Mouse (Mus musculus) midbrain, postnatal 0 days (tissue): Measurements from ENCODE around the gene Vsx2. TPM values are rescaled to one million over a fixed set of nuclear protein-coding genes. Genes with fewer than 3 reads are reported as not detected.
"Not testable (repeated sequence)": the region's sequence is repeated elsewhere in the genome, so short reads cannot be mapped to it uniquely, and the experiment has no call there.

Experiments used
- ATAC-seq: fragments of 200-750 bp; cut with Nextera tagmentation; 2 replicates; pipeline ENCODE4 v1.8.0; 2017; ENCODE audit warnings: moderate number of reproducible peaks, mild to moderate bottlenecking, moderate TSS enrichment, moderate library complexity; ENCODE audit not compliant: low FRiP score
- DNase-seq: peaks from one replicate; pipeline ENCODE4 v3.0.0-alpha.2; 2015; ENCODE audit warnings: low spot score
- H3K27ac ChIP-seq: fragments of 300-500 bp; sonication (generic); 2 replicates; pipeline ENCODE4 v1.5.1; 2014; ENCODE audit warnings: low read depth, mild to moderate bottlenecking, low read length, mixed read lengths
- H3K27me3 ChIP-seq: fragments of 300-500 bp; sonication (generic); 2 replicates; pipeline ENCODE4 v1.6.1; 2014; ENCODE audit warnings: low read length, control low read depth, mixed read lengths; ENCODE audit not compliant: insufficient read depth
- H3K36me3 ChIP-seq: fragments of 300-500 bp; sonication (generic); 2 replicates; pipeline ENCODE4 v1.6.1; 2014; ENCODE audit warnings: low read length, control low read depth, mixed read lengths; ENCODE audit not compliant: insufficient read depth
- H3K4me1 ChIP-seq: fragments of 300-500 bp; sonication (generic); 2 replicates; pipeline ENCODE4 v1.6.1; 2014; ENCODE audit warnings: mild to moderate bottlenecking, control low read depth, antibody characterized with exemption, low read length, mixed read lengths; ENCODE audit not compliant: insufficient read depth
- H3K4me2 ChIP-seq: fragments of 300-500 bp; sonication (generic); 2 replicates; pipeline ENCODE4 v1.6.1; 2014; ENCODE audit warnings: low read depth, mild to moderate bottlenecking, low read length, mixed read lengths; ENCODE audit not compliant: poor library complexity, severe bottlenecking
- H3K4me3 ChIP-seq: fragments of 300-500 bp; sonication (generic); 2 replicates; pipeline ENCODE4 v1.5.1; 2014; ENCODE audit warnings: low read depth, mild to moderate bottlenecking, low read length, moderate library complexity
- H3K9ac ChIP-seq: fragments of 300-500 bp; sonication (generic); replicated peaks from 2 replicates; pipeline ENCODE4 v1.6.1; 2014; ENCODE audit warnings: mild to moderate bottlenecking, low read length, moderate library complexity, mixed read lengths; ENCODE audit not compliant: poor library complexity, severe bottlenecking
- H3K9me3 ChIP-seq: fragments of 300-500 bp; sonication (generic); 2 replicates; pipeline ENCODE4 v1.6.1; 2016; ENCODE audit warnings: low read length, control low read depth
- CTCF ChIP-seq: IDR thresholded peaks from 2 replicates; pipeline ENCODE4 v1.5.1; 2016; ENCODE audit warnings: antibody characterized with exemption, mild to moderate bottlenecking
- WGBS: fragments of 180-500 bp; shearing (Covaris S2); extraction: QIAGEN DNeasy Blood & Tissue Kit; methylation state at CpG from one replicate; pipeline ENCODE4 v1.1.7; 2014; 5-methylcytosine and 5-hydroxymethylcytosine counted together
- polyA plus RNA-seq: library from polyadenylated mRNA; unstranded; fragments of >200 nt; fragmentation: Nextera tagmentation; extraction: Ambion mirVana; gene quantifications from 2 replicates; pipeline ENCODE4 v1.2.1, GENCODE M21; 2015
- total RNA-seq: library from RNA; depleted of rRNA; stranded (reverse); fragments of >200 nt; gene quantifications from 2 replicates; pipeline ENCODE4 v1.2.3, GENCODE M21; 2014

The Vsx2 gene
- total and polyA plus RNA-seq, 2 experiments from 2014 or later: 0.83 to 3.0 TPM

DNA sequence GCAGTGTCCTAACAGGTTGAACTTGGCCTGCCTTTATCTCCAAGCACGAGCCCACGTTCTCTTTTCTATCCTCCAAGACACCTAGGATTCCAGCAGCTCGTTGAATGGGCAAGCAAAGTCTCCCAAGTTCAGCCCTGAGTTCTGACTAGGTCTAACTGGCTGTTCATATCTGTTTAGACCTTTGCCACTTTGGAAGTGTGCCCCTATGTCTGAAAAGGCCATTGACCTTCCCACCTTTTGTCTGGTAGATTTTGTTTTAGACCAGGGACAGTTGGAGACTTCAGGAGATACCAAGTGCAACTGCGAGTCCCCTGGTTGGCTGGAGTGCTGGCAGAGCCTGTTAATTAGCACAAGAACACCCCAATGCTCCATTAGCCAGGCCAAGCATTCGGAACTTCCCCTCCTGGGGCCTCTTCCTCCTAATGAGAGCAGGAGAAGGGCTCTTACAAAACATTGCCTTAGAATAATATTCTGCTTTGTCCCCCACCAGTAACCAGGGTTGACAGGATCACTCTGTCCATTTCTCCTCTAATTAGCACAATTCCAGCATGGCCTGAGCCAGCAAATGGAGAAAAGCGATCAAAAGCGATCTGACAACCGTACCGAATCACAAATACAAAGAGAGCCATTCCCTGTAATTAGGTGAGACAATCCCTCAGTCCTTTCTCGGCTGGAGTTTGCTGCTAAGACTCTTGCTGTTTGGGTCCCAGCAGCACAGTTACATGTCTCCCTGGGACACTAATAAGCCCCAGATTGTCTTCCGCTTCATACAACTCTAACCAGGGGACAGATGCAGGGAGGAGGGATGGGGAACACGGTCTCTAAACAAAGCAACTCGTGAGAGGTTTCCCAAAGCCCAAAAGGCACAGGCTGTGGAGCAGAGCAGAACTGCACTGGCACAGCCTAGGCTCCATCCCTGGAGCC, 37.4 kb upstream of the Vsx2 start:
- Histone ChIP-seq H3K4me2 (no peak overlapping the region), H3K9ac (no peak overlapping the region), H3K9me3 (no peaks in the 10 kb centered on the region), H3K27ac (peak overlapping the region; percentile 13; the same call in 1 of the 2 replicates), H3K4me1 (no peaks in the 10 kb centered on the region), H3K4me3 (no peak overlapping the region), H3K36me3 (0 out of 2 replicates have a peak, but pooled peaks cover 3% of the 10 kb centered on the region), H3K27me3 (no peaks in the 10 kb centered on the region)
- ATAC-seq: peak; percentile 84
- DNase-seq: peak; percentile 77
- 31% methylated on average over 13 of the region's 13 CpGs for WGBS
- no peak for TF ChIP-seq CTCF

DNA sequence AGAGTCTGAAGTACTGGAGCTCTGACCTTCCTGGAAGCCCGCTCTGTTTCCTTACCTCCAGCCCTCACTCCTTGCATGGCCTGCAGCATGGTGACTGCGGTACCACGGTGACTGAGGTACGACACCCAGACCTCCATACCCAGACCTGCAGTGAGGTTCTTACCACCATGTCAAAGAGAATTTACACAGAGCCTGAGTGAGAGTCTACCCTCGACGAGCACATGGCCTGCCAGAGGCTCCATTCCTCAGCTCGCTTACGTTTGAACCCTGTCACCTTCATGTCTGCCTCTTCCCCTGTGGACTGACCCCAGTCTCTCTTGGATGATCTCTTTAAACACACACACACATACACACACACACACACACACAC, 36.7 kb upstream of the Vsx2 start:
- ATAC-seq (no peak), DNase-seq (no peak)
- Histone ChIP-seq H3K4me2 (no peak overlapping the region), H3K4me3 (no peak overlapping the region), H3K27ac (peak overlapping the region; percentile 13; the same call in 1 of the 2 replicates), H3K27me3 (no peaks in the 10 kb centered on the region), H3K4me1 (no peaks in the 10 kb centered on the region), H3K36me3 (0 out of 2 replicates have a peak, but pooled peaks cover 3% of the 10 kb centered on the region), H3K9ac (no peak overlapping the region), H3K9me3 (no peaks in the 10 kb centered on the region)
- no peak for TF ChIP-seq CTCF
- WGBS: 34% methylated on average over 8 of the region's 8 CpGs

DNA sequence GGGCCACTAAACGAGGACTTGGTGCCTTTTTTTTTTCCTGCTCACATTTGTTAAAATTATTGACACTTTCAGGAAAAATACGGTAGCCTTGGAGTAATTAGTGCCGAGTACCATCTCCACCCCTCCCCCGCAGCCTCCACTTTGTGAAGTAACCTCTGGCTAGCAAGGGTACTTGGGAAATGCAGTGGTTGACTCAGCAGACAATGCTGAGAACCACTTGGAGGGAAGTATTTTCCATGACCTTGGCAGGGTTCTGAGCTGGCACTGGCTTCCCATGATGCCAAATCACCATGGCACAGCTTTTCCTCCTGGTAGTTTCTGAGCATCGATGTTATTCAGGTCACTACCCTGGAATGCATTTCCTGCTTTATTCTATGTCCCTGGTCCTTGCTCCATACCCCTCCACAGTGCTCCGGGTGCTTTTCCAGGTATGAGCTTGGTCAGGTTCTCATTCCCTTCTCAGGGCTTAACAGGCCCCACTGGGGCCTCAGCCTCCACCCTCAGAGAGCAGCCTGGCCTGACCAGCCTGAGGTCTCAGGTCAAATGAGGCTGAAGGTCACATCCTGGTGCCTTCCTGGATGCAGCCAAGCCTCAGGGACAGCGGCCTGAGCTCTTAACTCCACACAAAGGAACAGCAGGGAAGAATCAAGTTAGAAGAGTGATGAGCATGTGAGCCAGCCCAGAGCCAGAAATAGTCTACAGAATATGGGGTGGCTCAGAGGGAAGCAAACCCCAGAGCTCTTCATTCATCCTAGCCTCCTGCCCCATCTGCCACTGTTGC, 35.7 kb upstream of the Vsx2 start:
- Histone ChIP-seq H3K27ac (no peak overlapping the region), H3K9me3 (no peaks in the 10 kb centered on the region), H3K4me3 (no peak overlapping the region), H3K36me3 (0 out of 2 replicates have a peak, but pooled peaks cover 3% of the 10 kb centered on the region), H3K4me2 (no peak overlapping the region), H3K4me1 (no peaks in the 10 kb centered on the region), H3K27me3 (no peaks in the 10 kb centered on the region), H3K9ac (no peak overlapping the region)
- no peak for ATAC-seq
- no peak for DNase-seq
- WGBS: 72% methylated on average over 7 of the region's 7 CpGs
- TF ChIP-seq CTCF: no peak

DNA sequence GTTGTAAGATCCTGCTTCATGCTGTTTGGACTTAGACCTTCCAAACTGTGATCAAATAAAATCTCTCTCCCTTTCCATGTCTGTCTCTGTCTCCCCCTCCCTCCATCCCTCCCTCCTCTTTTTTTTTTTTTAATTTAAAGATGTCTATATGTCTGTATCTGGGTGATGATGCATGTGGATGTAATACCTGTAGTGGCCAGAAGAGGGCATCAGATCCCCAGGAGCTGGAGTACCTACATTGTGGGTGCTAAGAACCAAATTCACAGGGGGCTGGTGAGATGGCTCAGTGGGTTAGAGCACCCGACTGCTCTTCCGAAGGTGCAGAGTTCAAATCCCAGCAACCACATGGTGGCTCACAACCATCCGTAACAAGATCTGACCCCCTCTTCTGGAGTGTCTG, 30.0 kb upstream of the Vsx2 start:
- not testable (repeated sequence) for H3K9ac ChIP-seq, H3K27me3 ChIP-seq, H3K4me1 ChIP-seq, H3K4me2 ChIP-seq, H3K36me3 ChIP-seq, H3K4me3 ChIP-seq, H3K27ac ChIP-seq, ATAC-seq, H3K9me3 ChIP-seq, DNase-seq
- TF ChIP-seq CTCF: peak; percentile 56
- 71% methylated on average over 2 of the region's 3 CpGs for WGBS

DNA sequence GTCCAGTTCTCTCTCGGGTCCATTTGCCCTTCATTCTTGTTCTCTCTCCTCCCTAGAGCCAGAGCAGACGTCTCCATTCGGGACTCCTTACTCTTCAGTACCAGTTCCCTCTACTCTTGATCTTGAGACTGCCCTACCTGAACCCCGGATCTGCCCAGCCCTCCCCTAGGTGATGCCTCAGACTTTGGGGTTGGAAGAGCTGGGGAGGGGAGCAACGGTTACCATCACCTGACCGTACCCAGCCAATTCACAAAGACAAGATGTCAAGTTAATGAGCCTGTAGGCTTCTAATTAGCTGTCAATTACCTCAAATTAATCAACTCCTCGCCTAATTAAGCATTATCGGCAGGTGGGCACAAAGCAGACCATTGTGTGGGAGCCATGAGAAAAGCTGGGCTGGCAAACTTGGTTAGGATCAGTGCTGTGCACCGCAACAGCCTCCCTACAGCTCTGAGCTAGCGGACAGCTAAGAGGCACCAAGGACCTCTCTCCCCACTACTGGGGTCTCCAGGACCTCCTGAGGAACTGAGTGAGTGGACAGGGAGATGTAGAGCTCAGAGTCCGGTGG, 28.1 kb upstream of the Vsx2 start:
- Histone ChIP-seq H3K9ac (no peak overlapping the region), H3K36me3 (no peaks in the 10 kb centered on the region), H3K27ac (no peak overlapping the region), H3K9me3 (no peaks in the 10 kb centered on the region), H3K27me3 (no peaks in the 10 kb centered on the region), H3K4me3 (no peak overlapping the region), H3K4me2 (no peak overlapping the region), H3K4me1 (no peaks in the 10 kb centered on the region)
- no peak for TF ChIP-seq CTCF
- no peak for ATAC-seq
- DNase-seq: no peak
- 82% methylated on average over 11 of the region's 11 CpGs for WGBS
